Mouse (Mus musculus): ENCODE measurements at regions not wholly inside any gene's neighbourhood (a gene's known extent, or its start where the extent isn't known, plus 50 kb on each side); places are given as distances from the start of the nearest gene placed in this dataset.
"Not testable (repeated sequence)": the region's sequence is repeated elsewhere in the genome, so short reads cannot be mapped to it uniquely, and the experiment has no call there.

DNA sequence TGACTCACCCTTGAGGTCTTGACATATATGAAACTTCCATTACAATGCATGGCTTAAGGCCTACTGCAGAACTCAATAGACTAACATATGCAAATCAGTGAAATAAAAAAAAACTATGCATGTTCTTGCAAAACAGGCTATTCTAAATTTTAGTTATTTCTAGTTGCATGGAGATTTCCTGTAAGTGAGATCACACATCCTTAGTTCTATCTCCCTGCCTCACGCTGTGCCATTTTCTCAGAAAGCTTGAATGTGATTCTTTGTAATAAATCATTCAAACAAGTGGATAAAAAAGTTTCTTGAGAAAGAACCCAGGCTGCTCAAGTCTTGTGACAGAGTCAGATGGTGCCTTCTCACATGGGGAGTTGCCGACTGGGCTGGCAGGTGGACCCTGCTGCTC lies 228.9 kb upstream of the Gap43 start:
- DNase-seq (ENCODE audit: extremely low spot score in 1 of 2, low spot score in 1 of 2): no peak

DNA sequence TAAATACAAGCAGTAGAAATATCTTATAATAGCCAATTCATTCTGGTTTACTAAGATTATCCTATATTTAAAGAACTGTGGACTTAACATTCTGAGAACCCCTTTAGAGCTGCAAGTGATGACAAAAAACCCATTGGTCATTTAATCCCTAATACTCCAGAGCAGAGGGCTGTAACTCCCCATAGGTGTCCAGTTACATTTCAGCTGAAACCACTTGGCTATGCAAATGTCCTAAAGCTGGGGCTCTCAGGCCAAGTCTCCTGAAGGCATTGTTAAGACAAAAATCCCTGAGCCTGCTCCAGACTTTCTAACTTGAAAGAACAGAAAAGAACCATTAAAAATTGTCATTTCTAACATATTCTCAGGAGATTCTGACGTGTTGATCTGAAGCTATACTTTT lies 209.1 kb upstream of the Gap43 start:
- DNase-seq (ENCODE audit: extremely low spot score in 1 of 2, low spot score in 1 of 2): no peak

DNA sequence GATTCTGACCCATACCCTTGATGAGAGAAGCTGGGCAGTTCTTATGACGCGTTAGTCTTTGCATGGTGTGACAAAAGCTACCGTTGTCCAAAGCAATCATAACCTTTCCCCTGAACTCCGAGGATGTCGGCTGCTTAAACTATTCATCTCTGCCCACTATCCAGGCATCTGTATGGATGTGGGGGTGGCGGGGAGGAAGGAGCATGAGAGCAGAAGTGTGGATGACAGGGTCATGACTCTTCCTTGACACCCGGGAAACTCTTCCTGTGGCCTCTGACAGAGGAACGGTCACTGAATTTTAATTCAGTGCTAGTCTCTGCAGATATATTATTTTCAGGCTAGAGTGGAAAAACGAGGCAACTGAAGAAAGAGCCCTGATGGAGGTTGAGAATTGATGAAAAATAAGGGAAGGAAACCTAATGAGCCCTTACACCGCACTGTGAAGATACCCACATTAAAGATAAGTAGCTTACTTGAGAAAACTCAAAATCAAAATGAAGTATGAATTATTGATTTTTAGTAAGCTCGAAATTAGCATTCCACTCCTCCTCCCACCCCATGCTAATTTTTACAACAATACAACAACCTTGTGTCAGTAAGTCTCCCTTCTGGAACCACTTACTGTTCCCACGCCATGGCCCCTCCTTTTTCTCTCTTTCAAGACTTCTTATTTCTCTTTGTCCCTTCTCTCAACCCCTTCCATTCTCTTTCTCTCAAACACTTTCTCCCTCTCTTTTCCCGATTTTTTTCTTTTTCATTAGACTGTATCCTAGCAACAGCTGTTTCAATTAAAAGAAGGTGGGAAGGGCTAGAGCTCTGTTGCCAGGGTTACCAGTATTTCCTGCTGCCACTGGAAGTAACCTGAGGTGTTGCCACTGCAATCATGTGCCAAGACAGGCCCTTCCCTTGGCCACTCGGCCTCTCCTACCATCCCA lies 206.0 kb upstream of the Gap43 start:
- no peak for DNase-seq (ENCODE audit: extremely low spot score in 1 of 2, low spot score in 1 of 2)

DNA sequence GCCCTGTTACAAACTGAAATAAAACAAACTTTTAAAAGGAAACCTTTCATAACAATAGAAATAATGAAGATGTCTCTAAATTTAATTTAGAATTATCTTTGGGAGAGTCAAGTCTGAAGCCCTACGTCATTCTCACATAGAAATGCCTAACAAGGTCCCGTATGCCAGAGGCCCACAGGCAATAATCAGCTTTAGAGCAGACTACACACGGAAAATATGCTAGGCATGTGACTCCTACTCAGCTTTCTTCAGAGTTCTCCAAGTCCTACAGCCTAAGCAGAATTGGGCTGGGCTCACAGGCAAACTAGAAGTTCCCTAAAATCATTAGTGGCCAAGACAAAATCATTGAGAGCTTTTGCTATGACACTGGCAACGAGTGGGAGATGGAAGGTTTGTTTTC lies 176.9 kb upstream of the Gap43 start:
- no peak for DNase-seq (ENCODE audit: extremely low spot score in 1 of 2, low spot score in 1 of 2)

DNA sequence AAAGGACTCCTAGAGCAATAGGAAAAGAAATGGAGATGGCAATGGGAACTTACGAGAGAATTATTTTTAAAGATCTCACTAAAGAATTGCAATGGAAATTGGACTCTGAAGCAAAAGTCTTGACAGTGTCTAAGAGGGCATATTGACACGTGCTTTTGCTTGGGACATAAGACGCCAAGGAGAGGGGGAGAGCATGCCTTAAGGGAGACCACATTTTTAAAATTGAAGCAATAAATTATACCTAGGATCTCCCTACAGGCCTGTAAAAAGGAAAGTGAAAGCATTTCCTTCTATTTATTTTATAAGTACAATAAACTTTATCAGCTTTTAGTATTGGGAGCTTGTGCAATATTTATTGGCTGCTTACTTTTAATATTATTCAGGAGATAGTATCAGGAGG lies 175.5 kb upstream of the Gap43 start:
- no peak for DNase-seq (ENCODE audit: extremely low spot score in 1 of 2, low spot score in 1 of 2)

DNA sequence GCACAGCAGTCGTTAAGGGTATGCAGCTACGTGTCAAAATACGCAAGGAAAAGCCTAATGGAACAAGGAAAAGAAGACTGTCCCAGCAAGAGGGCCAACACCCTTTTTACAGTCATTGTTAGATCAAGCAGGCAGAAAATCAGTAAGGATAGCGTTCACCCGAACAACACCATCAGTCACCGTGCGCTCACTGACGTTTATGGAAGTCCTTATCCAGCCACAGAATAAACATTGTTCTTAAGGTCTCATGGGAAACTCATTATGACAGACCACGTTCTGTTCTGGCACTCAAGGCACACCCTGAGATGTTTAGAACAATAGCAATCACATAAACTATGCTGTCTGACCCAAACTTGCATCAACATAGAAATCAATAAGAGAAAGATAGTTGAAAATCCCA lies 164.7 kb upstream of the Gap43 start:
- no peak for DNase-seq (ENCODE audit: extremely low spot score in 1 of 2, low spot score in 1 of 2)

DNA sequence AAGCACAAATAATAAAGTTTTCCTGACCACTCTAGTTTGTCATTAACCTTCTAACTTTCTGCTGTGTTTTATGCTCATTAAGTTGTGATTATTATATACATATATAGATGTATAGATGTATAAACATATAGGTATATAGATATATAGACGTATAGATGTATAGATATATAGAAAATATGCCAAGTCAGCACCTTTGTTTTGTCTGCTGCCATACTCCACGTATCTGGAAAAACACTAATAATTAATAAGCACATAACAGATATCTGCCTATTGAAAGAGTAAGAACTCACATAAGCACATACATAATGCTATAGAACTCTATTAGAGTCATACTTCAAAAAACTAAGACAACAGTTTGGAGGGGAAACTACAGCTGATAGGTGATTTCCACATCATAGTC lies 161.3 kb upstream of the Gap43 start:
- no peak for DNase-seq (ENCODE audit: extremely low spot score in 1 of 2, low spot score in 1 of 2)

DNA sequence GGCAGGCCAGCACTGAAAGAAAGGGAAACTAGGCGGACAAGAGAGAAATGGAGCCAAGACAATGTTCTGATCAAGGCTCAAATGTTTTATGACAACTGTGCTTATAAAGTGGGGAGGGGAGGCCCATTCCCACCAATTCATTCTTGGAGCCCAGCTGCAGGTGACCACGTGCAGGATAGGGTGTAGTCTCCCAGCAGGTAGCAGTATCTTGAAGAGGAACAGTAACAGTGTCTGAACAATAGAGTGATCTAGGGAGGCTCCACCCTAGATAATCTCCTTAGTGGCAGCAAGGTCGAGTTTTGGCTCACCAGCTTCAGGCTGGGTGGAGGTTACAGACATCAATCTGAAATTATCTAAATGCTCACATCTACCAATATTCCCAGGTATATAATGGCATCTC lies 160.7 kb upstream of the Gap43 start:
- not testable (repeated sequence) for DNase-seq (ENCODE audit: extremely low spot score in 1 of 2, low spot score in 1 of 2)

DNA sequence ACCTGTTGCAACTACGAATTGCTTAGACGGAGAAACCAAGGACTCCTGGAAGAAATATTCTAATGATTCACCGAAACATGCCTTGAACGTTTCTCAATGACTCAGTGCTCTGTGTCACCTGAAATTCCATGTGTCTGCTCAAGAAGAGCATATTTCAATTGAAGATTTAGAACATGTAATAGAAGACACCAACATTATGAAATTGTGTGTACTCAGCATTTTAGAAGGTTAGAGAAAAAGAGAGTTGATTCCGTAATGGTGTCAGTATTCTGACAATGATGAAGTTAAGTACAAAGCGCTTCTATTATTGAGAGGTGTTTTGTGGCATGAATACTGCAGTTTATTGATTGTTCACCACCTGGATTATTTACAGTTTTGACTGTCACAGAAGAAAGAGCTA lies 159.1 kb upstream of the Gap43 start:
- no peak for DNase-seq (ENCODE audit: extremely low spot score in 1 of 2, low spot score in 1 of 2)

DNA sequence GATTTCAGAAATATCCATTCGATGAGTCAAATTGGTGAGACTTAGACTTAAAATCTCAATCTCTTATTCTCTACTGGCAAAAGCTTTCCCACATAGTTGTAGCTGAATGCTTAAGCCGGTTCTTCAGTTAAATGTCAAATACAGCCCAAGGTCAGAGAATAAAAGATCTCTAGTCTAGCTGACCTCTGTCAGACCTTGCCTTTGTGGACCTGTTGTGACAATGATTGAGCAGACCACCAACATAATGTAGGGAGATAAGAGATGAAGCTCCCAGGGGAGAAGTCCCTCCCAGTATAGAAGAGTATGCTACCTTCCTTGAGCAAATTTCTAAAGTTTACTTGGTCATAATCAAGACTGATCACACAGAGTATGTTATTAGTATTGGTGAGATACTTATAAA lies 157.9 kb upstream of the Gap43 start:
- DNase-seq (ENCODE audit: extremely low spot score in 1 of 2, low spot score in 1 of 2): no peak

DNA sequence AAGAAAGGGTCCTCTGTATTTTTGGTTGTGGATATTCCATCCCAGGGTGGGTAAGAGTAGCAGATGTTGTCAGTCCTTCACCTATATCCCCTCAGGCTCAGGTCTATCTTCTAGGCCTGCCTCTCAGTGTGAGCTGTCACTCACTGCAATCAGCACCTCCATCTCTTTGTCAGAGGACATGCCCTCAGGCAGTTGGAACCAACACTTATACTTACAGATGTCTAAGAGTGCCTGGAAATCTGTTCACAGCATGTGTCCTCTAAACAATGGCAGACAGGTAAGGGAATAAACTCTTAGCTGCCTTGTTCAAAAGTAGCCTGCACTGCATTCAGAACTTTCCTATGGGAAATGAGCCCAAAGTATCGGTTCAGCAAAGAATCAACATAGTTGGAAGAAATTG lies 153.1 kb upstream of the Gap43 start:
- no peak for DNase-seq (ENCODE audit: extremely low spot score in 1 of 2, low spot score in 1 of 2)

DNA sequence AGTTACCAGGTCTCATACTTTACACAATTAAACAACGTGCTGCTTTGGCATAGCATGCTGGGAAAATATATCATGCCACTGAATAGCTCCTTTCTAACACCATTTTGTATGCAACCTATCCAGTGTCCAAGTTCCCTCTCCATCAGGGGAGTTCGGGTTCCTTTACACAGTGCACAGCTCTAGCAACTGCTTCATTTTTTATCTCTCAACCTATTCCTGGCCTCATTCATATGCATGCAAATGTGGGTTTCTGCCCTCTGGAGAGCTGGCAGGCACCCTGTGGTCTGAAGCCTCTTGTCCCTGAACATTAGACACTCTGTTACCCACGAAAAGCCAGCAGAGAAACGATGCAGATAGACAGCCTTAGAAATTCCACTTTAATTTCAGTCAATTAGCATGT lies 148.3 kb upstream of the Gap43 start:
- DNase-seq (ENCODE audit: extremely low spot score in 1 of 2, low spot score in 1 of 2): no peak

DNA sequence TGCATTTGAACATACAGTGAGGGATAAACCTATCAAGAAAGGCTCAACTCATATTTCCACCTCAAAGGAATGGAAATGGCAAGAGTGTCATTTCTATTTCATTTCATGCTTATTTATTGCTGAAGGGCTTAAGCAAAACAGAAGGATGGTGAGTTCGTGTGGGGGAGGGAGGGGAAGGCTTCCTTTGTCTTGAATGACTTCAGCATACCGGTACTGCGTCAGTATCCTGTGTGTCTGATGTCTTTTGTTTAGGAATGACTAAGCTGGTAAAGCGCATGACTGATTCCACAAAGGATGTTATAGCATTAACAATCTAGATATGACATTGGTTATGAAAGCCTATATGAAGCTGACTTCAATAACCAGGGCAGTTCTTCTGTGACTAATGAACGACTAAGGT lies 139.5 kb upstream of the Gap43 start:
- no peak for DNase-seq (ENCODE audit: extremely low spot score in 1 of 2, low spot score in 1 of 2)

DNA sequence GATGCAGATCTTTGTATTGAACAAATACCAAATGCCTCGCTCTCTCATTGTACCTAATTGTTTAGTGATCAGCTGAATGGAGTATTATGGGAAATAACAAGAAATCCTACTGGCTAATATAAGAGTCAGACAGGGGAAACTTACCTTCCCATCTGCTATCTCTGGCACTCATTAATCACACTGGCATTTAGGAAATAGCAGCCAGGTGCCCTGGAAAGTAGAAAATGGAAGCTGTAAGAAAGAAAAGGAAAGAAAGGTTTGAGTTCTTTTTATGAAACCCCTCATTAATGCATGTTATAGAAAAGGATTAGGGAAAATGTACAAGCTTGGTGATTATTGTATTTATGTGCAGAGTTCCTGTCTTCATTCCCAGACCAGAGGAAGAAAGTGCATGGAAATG lies 126.5 kb upstream of the Gap43 start:
- no peak for DNase-seq (ENCODE audit: extremely low spot score in 1 of 2, low spot score in 1 of 2)

DNA sequence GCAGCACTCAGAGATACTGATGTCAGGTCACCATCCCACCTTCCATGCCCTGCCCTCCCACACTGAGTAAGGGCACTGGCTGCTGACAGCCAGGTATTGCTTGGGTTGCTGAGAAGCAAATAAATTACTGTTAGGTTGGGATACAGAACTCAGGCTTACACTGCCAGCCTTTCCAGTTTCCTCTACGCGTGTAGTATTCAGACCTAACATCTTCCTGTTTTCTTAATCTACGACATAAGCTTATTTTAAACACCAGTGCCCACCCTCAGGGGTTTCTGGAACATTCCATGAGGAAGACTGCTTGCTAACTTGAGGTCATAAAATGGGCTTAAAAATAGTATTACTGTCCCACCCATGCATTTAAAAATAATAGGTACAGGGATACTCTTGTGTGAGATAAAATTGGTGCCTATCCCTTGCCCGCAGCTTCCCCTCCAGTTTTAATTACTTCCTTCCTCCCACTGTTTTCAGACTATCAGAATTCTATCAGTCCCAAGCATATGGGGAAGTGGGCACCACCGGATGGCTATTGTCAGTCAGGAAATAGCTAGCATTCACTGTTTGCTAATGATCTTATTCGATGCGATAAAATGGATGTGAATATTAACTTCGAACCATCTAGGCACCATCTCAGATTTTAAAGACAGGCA lies 116.0 kb upstream of the Gap43 start:
- no peak for DNase-seq (ENCODE audit: extremely low spot score in 1 of 2, low spot score in 1 of 2)

DNA sequence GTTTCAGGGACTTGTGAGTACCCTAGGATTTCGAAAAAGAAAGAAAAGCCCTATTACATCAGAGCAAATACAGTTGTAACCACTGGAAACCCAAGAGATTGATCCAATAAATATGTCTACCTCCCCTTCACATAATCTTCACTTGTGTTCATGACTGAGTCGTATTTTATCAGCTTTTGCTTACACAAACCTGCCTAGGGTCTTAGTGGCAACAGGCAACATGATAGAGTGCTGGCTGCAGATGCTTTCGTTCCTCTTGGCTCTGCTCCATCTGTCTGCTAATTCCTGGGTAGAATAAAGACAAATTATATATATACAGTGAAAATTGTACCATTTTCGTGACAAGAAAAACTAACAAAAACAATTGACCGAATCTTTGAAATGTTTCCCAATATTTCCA lies 112.9 kb upstream of the Gap43 start:
- no peak for DNase-seq (ENCODE audit: extremely low spot score in 1 of 2, low spot score in 1 of 2)

DNA sequence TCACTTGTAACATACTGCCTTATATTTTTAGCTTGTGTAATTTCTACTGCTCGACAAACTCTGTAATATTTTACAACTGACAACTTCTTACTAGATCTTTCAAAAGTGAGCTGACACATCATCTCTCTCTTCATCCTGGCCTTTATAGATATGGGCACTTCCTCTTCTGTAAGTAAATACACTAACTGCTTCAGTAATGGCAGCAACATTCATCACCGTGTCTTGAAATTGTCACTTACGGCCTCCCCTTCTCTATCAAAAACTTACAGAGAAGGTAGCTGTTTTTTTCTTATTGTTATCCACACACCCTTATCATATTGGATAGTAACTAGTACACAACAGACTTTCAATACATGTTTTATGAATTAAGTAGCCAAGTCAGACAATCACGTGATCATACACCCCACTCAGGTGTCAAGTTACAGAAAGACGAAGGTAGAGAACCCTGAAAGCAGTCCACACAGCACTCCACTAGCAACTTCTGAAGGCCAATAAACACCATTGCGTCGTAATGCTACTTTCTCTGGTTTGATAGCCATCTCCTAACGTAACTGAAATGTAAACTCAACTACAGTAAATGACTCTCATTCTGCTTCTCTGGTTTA lies 109.5 kb upstream of the Gap43 start:
- DNase-seq (ENCODE audit: extremely low spot score in 1 of 2, low spot score in 1 of 2): no peak

DNA sequence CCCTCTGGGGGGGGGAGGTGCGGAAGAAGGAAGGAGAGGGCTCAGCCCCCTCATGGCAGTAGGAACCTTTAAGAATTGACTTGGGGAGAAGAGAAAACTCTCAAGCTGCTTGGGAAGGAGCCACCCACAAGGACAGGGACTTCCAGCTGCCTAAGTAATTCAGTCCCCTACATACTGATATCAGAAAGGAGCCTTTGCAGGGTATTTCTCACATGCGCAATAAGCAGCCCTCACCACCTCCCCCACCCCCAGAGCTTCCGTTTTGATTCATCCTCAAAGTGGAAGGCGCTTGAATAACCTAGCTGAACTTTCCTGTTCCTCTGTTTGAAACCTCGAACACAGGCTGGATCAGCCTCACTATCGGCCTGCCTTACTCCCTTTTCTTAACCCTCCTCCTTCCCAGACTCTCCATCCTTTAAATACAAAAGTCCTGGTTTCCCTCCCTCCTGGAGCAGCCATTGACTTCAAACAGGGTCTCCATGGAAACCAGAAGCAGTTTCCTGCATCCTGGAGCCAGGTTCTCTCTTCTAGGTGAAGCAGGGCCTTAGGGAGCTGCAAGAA lies 104.5 kb upstream of the Gap43 start:
- peak; percentile 13 to 44 for DNase-seq (ENCODE audit: extremely low spot score in 1 of 2, low spot score in 1 of 2)

DNA sequence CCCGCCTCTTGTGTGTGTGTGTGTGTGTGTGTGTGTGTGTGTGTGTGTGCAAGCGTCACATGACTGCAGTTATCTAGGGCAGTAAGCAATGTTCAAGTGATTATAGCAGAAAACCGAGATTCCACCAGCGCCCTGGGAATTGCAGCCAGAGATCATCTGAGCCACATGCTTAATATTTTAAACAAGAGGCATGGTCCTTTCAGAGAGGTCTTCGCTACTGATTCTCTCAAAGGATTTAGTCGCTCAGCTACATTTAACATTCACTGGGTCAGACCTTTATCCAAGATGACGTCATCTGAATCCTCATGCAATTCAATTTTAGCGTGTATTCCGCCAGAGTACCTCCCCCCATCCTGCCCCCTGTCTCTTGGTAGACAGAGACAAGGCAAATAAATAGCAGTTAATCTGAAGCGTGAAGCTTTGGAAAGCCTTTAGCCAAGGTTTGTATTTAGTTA lies 104.0 kb upstream of the Gap43 start:
- peak in 1 of 2 experiments; percentile 7 for DNase-seq (ENCODE audit: extremely low spot score in 1 of 2, low spot score in 1 of 2)

DNA sequence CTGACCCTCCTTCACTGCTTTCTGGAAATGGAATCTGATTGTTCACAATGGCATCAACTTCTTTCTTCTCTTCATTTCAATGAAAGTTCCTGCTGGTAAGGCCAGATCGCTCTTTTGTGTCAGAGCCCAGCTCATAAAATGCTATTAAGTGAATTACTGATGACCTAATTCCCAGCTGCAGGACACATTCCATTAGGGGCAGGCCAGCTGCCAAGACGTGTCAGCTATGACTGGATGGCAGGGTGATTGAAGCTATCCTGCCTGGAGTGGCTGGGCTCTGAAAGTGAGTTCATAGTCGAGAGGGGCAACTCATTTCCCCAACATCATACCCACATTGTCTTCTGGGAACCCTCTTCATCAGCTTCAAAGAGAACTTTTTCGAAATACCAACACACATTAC lies 100.4 kb upstream of the Gap43 start:
- DNase-seq (ENCODE audit: extremely low spot score in 1 of 2, low spot score in 1 of 2): no peak

DNA sequence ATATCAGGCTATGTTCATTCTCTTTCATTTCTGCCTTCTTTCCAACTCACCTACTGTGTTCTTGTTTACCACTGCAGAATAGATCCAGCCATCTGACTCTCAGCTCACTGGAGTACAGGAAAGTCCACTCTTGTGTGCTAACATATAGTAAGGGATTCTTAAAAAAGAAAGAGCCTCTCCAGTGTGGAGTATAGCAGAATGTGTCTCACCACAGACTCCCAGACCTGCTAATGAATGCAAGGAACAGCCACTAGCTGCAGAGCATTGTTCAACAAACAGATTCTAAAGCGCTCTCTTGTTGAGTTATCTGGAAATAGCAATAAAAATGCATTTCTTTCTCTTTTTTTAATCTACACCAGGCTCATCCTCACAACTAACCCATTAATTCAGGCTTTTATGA lies 91.1 kb upstream of the Gap43 start:
- no peak for DNase-seq (ENCODE audit: extremely low spot score in 1 of 2, low spot score in 1 of 2)

Measured in layer of hippocampus, postnatal 25 days (tissue).